Mouse (Mus musculus) heart, postnatal 0 days (tissue): ENCODE data around the gene Ffar1. TPM values are rescaled to one million over a fixed set of nuclear protein-coding genes. Genes with fewer than 3 reads are reported as not detected.

Experiments
- ATAC-seq: fragments of 200-750 bp; cut with Nextera tagmentation; 2 replicates; pipeline ENCODE4 v1.8.0; 2017; ENCODE audit warnings: low read depth, moderate number of reproducible peaks, moderate library complexity; ENCODE audit not compliant: insufficient read depth
- DNase-seq: peaks from one replicate; pipeline ENCODE4 v3.0.0-alpha.2; 2016; ENCODE audit warnings: low spot score
- H3K27ac ChIP-seq: fragments of 300-500 bp; sonication (generic); 2 replicates; pipeline ENCODE4 v1.5.1; 2014; ENCODE audit warnings: low read depth, mild to moderate bottlenecking
- H3K27me3 ChIP-seq: fragments of 300-500 bp; sonication (generic); 2 replicates; pipeline ENCODE4 v1.6.1; 2014; ENCODE audit warnings: low read length, mixed read lengths; ENCODE audit not compliant: control insufficient read depth, insufficient read depth
- H3K36me3 ChIP-seq: fragments of 300-500 bp; sonication (generic); replicated peaks from 2 replicates; pipeline ENCODE4 v1.6.1; 2014; ENCODE audit warnings: low read length, mixed read lengths; ENCODE audit not compliant: control insufficient read depth, insufficient read depth
- H3K4me1 ChIP-seq: fragments of 300-500 bp; sonication (generic); 2 replicates; pipeline ENCODE4 v1.6.1; 2014; ENCODE audit warnings: antibody characterized with exemption; ENCODE audit not compliant: control insufficient read depth, insufficient read depth
- H3K4me2 ChIP-seq: fragments of 300-500 bp; sonication (generic); 2 replicates; pipeline ENCODE4 v1.6.1; 2014; ENCODE audit warnings: low read depth, mild to moderate bottlenecking, low read length, moderate library complexity
- H3K4me3 ChIP-seq: fragments of 300-500 bp; sonication (generic); 2 replicates; pipeline ENCODE4 v1.5.1; 2014; ENCODE audit warnings: low read depth, low read length
- H3K9ac ChIP-seq: fragments of 300-500 bp; sonication (generic); replicated peaks from 2 replicates; pipeline ENCODE4 v1.6.1; 2014; ENCODE audit warnings: low read depth, low read length, mixed read lengths
- H3K9me3 ChIP-seq: fragments of 300-500 bp; sonication (generic); replicated peaks from 2 replicates; pipeline ENCODE4 v1.6.1; 2016; ENCODE audit warnings: low read length; ENCODE audit not compliant: control insufficient read depth
- CTCF ChIP-seq: IDR thresholded peaks from 2 replicates; pipeline ENCODE4 v1.5.1; 2016; ENCODE audit warnings: antibody characterized with exemption, control low read depth, low read depth
- EP300 ChIP-seq: IDR thresholded peaks from 2 replicates; pipeline ENCODE4 v1.6.1; 2016; ENCODE audit warnings: antibody characterized with exemption, low read depth
- WGBS: fragments of 180-500 bp; shearing (Covaris S2); extraction: QIAGEN DNeasy Blood & Tissue Kit; methylation state at CpG from one replicate; pipeline ENCODE4 v1.1.7; 2014; 5-methylcytosine and 5-hydroxymethylcytosine counted together
- polyA plus RNA-seq: library from polyadenylated mRNA; unstranded; fragments of >200 nt; fragmentation: Nextera tagmentation; extraction: Ambion mirVana; gene quantifications from 2 replicates; pipeline ENCODE4 v1.2.1, GENCODE M21; 2015
- total RNA-seq: library from RNA; depleted of rRNA; stranded (reverse); fragments of >200 nt; gene quantifications from 2 replicates; pipeline ENCODE4 v1.2.3, GENCODE M21; 2014; ENCODE audit warnings: low replicate concordance

Ffar1 gene
- total and polyA plus RNA-seq, 2 experiments from 2014 or later = not detected

- H3K4me3 ChIP-seq = no peak overlapping the region
- H3K27me3 ChIP-seq = no peaks in the 10 kb centered on the region
- WGBS = 90% methylated on average over 10 of the region's 10 CpGs
- H3K9me3 ChIP-seq = no peaks in the 10 kb centered on the region
- H3K27ac ChIP-seq = no peak overlapping the region
- TF ChIP-seq CTCF (no peak), EP300 (no peak)
- H3K36me3 ChIP-seq = no peaks in the 10 kb centered on the region
- ATAC-seq = no peak
- H3K4me1 ChIP-seq = no peaks in the 10 kb centered on the region
- H3K9ac ChIP-seq = no peak overlapping the region
- no peak overlapping the region for H3K4me2 ChIP-seq
- no peak for DNase-seq
Measured at GRCm38 (mm10) chr7:30826660-30827059, 34.7 kb downstream of the Ffar1 start.

- DNase-seq (no peak), ATAC-seq (no peak)
- 87% methylated on average over 3 of the region's 3 CpGs for WGBS
- no peak for TF ChIP-seq CTCF
- TF ChIP-seq EP300 = no peak
- Histone ChIP-seq H3K4me3 (no peak overlapping the region), H3K9me3 (no peaks in the 10 kb centered on the region), H3K27ac (no peak overlapping the region), H3K36me3 (no peaks in the 10 kb centered on the region), H3K27me3 (no peaks in the 10 kb centered on the region), H3K9ac (no peak overlapping the region), H3K4me2 (no peak overlapping the region), H3K4me1 (no peaks in the 10 kb centered on the region)
Measured at GRCm38 (mm10) chr7:30824306-30824705, 37.1 kb downstream of the Ffar1 start.

GRCm38 (mm10) chr7:30823675-30824074 is 37.7 kb downstream of the Ffar1 start, which contains the start of gene Ffar2:
Ffar2 (minus strand) TSS chr7:30823775.
- H3K4me1 ChIP-seq = no peaks in the 10 kb centered on the region
- H3K9me3 ChIP-seq = no peaks in the 10 kb centered on the region
- TF ChIP-seq EP300 = no peak
- TF ChIP-seq CTCF = no peak
- ATAC-seq (no peak), DNase-seq (no peak)
- H3K4me3 ChIP-seq = no peak within 1 kb of the TSS
- H3K36me3 ChIP-seq = no peaks in the 10 kb centered on the region
- H3K9ac ChIP-seq = no peak within 1 kb of the TSS
- no peak within 1 kb of the TSS for H3K4me2 ChIP-seq
- H3K27ac ChIP-seq = no peak within 1 kb of the TSS
- WGBS = 83% methylated on average over 18 of the region's 18 CpGs
- no peaks in the 10 kb centered on the region for H3K27me3 ChIP-seq

- H3K4me1 ChIP-seq = no peaks in the 10 kb centered on the region
- WGBS = 58% methylated on average over 5 of the region's 5 CpGs
- ATAC-seq = no peak
- H3K36me3 ChIP-seq = no peaks in the 10 kb centered on the region
- no peaks in the 10 kb centered on the region for H3K9me3 ChIP-seq
- no peak overlapping the region for H3K27ac ChIP-seq
- no peak overlapping the region for H3K9ac ChIP-seq
- H3K27me3 ChIP-seq = no peaks in the 10 kb centered on the region
- no peak for DNase-seq
- no peak for TF ChIP-seq EP300
- no peak for TF ChIP-seq CTCF
- H3K4me3 ChIP-seq = no peak overlapping the region
- no peak overlapping the region for H3K4me2 ChIP-seq
Measured at GRCm38 (mm10) chr7:30821532-30821931, 39.8 kb downstream of the Ffar1 start.

GRCm38 (mm10) chr7:30820854-30821445 is 40.4 kb downstream of the Ffar1 start:
- H3K9ac ChIP-seq = no peak overlapping the region
- no peak overlapping the region for H3K4me3 ChIP-seq
- no peak overlapping the region for H3K4me2 ChIP-seq
- ATAC-seq (no peak), DNase-seq (no peak)
- TF ChIP-seq CTCF = no peak
- no peak for TF ChIP-seq EP300
- H3K36me3 ChIP-seq = no peaks in the 10 kb centered on the region
- H3K27me3 ChIP-seq = no peaks in the 10 kb centered on the region
- no peaks in the 10 kb centered on the region for H3K9me3 ChIP-seq
- no peaks in the 10 kb centered on the region for H3K4me1 ChIP-seq
- WGBS = 55% methylated on average over 7 of the region's 7 CpGs
- H3K27ac ChIP-seq = no peak overlapping the region

GRCm38 (mm10) chr7:30820131-30820530 is 41.2 kb downstream of the Ffar1 start:
- Histone ChIP-seq H3K27me3 (no peaks in the 10 kb centered on the region), H3K9me3 (no peaks in the 10 kb centered on the region), H3K4me1 (no peaks in the 10 kb centered on the region), H3K4me2 (no peak overlapping the region), H3K4me3 (no peak overlapping the region), H3K27ac (no peak overlapping the region), H3K36me3 (no peaks in the 10 kb centered on the region), H3K9ac (no peak overlapping the region)
- no peak for ATAC-seq
- no peak for DNase-seq
- WGBS = 63% methylated on average over 6 of the region's 6 CpGs
- TF ChIP-seq EP300 (no peak), CTCF (no peak)
